Mouse (Mus musculus) midbrain, embryonic 14.5 days (tissue): ENCODE measurements at regions not wholly inside any gene's neighbourhood (a gene's known extent, or its start where the extent isn't known, plus 50 kb on each side); places are given as distances from the start of the nearest gene placed in this dataset.
A peak's percentile ranks its signal among the peaks of the same experiment; 100 is the strongest.
"Not testable (repeated sequence)": the region's sequence is repeated elsewhere in the genome, so short reads cannot be mapped to it uniquely, and the experiment has no call there.

Experiments used
- ATAC-seq: fragments of 200-750 bp; cut with Nextera tagmentation; 2 replicates; pipeline ENCODE4 v1.8.0; 2017; ENCODE audit warnings: moderate number of reproducible peaks, moderate library complexity; ENCODE audit not compliant: low FRiP score, low TSS enrichment
- DNase-seq: peaks from one replicate; pipeline ENCODE4 v3.0.0-alpha.2; 2015
- H3K27ac ChIP-seq: fragments of 300-500 bp; sonication (generic); replicated peaks from 2 replicates; pipeline ENCODE4 v1.5.1; 2014; ENCODE audit warnings: mild to moderate bottlenecking, low read depth, low read length, moderate library complexity
- H3K27me3 ChIP-seq: fragments of 300-500 bp; sonication (generic); 2 replicates; pipeline ENCODE4 v1.6.1; 2014; ENCODE audit warnings: low read length, control low read depth, mixed read lengths; ENCODE audit not compliant: control insufficient read depth, insufficient read depth
- H3K36me3 ChIP-seq: fragments of 300-500 bp; sonication (generic); 2 replicates; pipeline ENCODE4 v1.6.1; 2014; ENCODE audit warnings: low read length, control low read depth; ENCODE audit not compliant: control insufficient read depth, insufficient read depth
- H3K4me1 ChIP-seq: fragments of 300-500 bp; sonication (generic); 2 replicates; pipeline ENCODE4 v1.6.1; 2014; ENCODE audit warnings: mild to moderate bottlenecking, antibody characterized with exemption, low read length, control low read depth; ENCODE audit not compliant: control insufficient read depth, insufficient read depth
- H3K4me2 ChIP-seq: fragments of 300-500 bp; sonication (generic); 2 replicates; pipeline ENCODE4 v1.6.1; 2014; ENCODE audit warnings: mild to moderate bottlenecking, low read length, moderate library complexity
- H3K4me3 ChIP-seq: fragments of 300-500 bp; sonication (generic); replicated peaks from 2 replicates; pipeline ENCODE4 v1.5.1; 2014; ENCODE audit warnings: low read depth, low read length
- H3K9ac ChIP-seq: fragments of 300-500 bp; sonication (generic); replicated peaks from 2 replicates; pipeline ENCODE4 v1.6.1; 2014; ENCODE audit warnings: mild to moderate bottlenecking, low read length, moderate library complexity
- H3K9me3 ChIP-seq: fragments of 300-500 bp; sonication (generic); 2 replicates; pipeline ENCODE4 v1.6.1; 2016; ENCODE audit warnings: low read length, control low read depth, mixed read lengths; ENCODE audit not compliant: control insufficient read depth
- WGBS: fragments of 180-500 bp; shearing (Covaris S2); extraction: QIAGEN DNeasy Blood & Tissue Kit; methylation state at CpG from one replicate; pipeline ENCODE4 v1.1.7; 2014; 5-methylcytosine and 5-hydroxymethylcytosine counted together

GRCm38 (mm10) chr2:168393341-168393740, 111.8 kb upstream of the Kcng1 start:
- no peak overlapping the region for H3K4me3 ChIP-seq
- H3K9ac ChIP-seq = no peak overlapping the region
- peaks cover 8% of the 10 kb centered on the region for H3K4me1 ChIP-seq
- no peak overlapping the region for H3K27ac ChIP-seq
- ATAC-seq = no peak
- WGBS = 93% methylated on average over 18 of the region's 18 CpGs
- H3K36me3 ChIP-seq = no peaks in the 10 kb centered on the region
- no peak for DNase-seq
- no peak overlapping the region for H3K4me2 ChIP-seq
- no peaks in the 10 kb centered on the region for H3K27me3 ChIP-seq
- H3K9me3 ChIP-seq = no peaks in the 10 kb centered on the region

GRCm38 (mm10) chr2:168392171-168392570, 110.6 kb upstream of the Kcng1 start:
- not testable (repeated sequence) for H3K27ac ChIP-seq, H3K4me1 ChIP-seq, ATAC-seq, H3K9ac ChIP-seq, H3K9me3 ChIP-seq, H3K4me2 ChIP-seq, H3K36me3 ChIP-seq, H3K4me3 ChIP-seq, H3K27me3 ChIP-seq, DNase-seq
- WGBS = 92% methylated on average over 3 of the region's 3 CpGs

- DNase-seq (no peak), ATAC-seq (no peak)
- H3K9me3 ChIP-seq = peaks cover 10% of the 10 kb centered on the region; the same call in 1 of the 2 replicates
- WGBS = 83% methylated on average over 5 of the region's 5 CpGs
- no peak overlapping the region for H3K4me3 ChIP-seq
- H3K27me3 ChIP-seq = no peaks in the 10 kb centered on the region
- no peak overlapping the region for H3K27ac ChIP-seq
- H3K4me2 ChIP-seq = no peak overlapping the region
- H3K36me3 ChIP-seq = no peaks in the 10 kb centered on the region
- no peak overlapping the region for H3K9ac ChIP-seq
- H3K4me1 ChIP-seq = no peaks in the 10 kb centered on the region
Observed at GRCm38 (mm10) chr2:168380606-168381005, 99.1 kb upstream of the Kcng1 start.

GRCm38 (mm10) chr2:168372356-168372755, 90.8 kb upstream of the Kcng1 start:
- no peaks in the 10 kb centered on the region for H3K27me3 ChIP-seq
- no peak overlapping the region for H3K27ac ChIP-seq
- no peak for DNase-seq
- no peak for ATAC-seq
- H3K4me1 ChIP-seq = no peaks in the 10 kb centered on the region
- no peaks in the 10 kb centered on the region for H3K36me3 ChIP-seq
- no peak overlapping the region for H3K4me2 ChIP-seq
- 94% methylated on average over 5 of the region's 5 CpGs for WGBS
- H3K9me3 ChIP-seq = 0 out of 2 replicates have a peak, but pooled peaks cover 10% of the 10 kb centered on the region
- no peak overlapping the region for H3K9ac ChIP-seq
- no peak overlapping the region for H3K4me3 ChIP-seq

- Histone ChIP-seq H3K36me3 (no peaks in the 10 kb centered on the region), H3K4me3 (no peak overlapping the region), H3K4me1 (no peaks in the 10 kb centered on the region), H3K27ac (no peak overlapping the region), H3K27me3 (no peaks in the 10 kb centered on the region), H3K9me3 (0 out of 2 replicates have a peak, but pooled peaks cover 8% of the 10 kb centered on the region), H3K9ac (no peak overlapping the region), H3K4me2 (no peak overlapping the region)
- 64% methylated on average over 3 of the region's 3 CpGs for WGBS
- no peak for DNase-seq
- no peak for ATAC-seq
Observed at GRCm38 (mm10) chr2:168371245-168371644, 89.7 kb upstream of the Kcng1 start.

GRCm38 (mm10) chr2:168359200-168359599, 77.7 kb upstream of the Kcng1 start:
- WGBS = 71% methylated on average over 8 of the region's 8 CpGs
- H3K27ac ChIP-seq = no peak overlapping the region
- no peak overlapping the region for H3K9ac ChIP-seq
- ATAC-seq = no peak
- no peaks in the 10 kb centered on the region for H3K36me3 ChIP-seq
- H3K4me2 ChIP-seq = no peak overlapping the region
- H3K4me1 ChIP-seq = peaks cover 11% of the 10 kb centered on the region
- no peak overlapping the region for H3K4me3 ChIP-seq
- H3K9me3 ChIP-seq = no peaks in the 10 kb centered on the region
- no peak for DNase-seq
- no peaks in the 10 kb centered on the region for H3K27me3 ChIP-seq

GRCm38 (mm10) chr2:168358551-168358950, 77.0 kb upstream of the Kcng1 start:
- Histone ChIP-seq H3K27me3 (no peaks in the 10 kb centered on the region), H3K4me1 (peaks cover 17% of the 10 kb centered on the region), H3K4me2 (no peak overlapping the region), H3K36me3 (no peaks in the 10 kb centered on the region), H3K4me3 (no peak overlapping the region), H3K9me3 (no peaks in the 10 kb centered on the region), H3K9ac (no peak overlapping the region), H3K27ac (no peak overlapping the region)
- DNase-seq (no peak), ATAC-seq (no peak)
- 90% methylated on average over 6 of the region's 6 CpGs for WGBS

- no peak overlapping the region for H3K4me2 ChIP-seq
- no peak overlapping the region for H3K27ac ChIP-seq
- no peak for DNase-seq
- 82% methylated on average over 6 of the region's 6 CpGs for WGBS
- ATAC-seq = no peak
- H3K27me3 ChIP-seq = no peaks in the 10 kb centered on the region
- H3K36me3 ChIP-seq = no peaks in the 10 kb centered on the region
- no peak overlapping the region for H3K9ac ChIP-seq
- peaks cover 20% of the 10 kb centered on the region for H3K4me1 ChIP-seq
- H3K9me3 ChIP-seq = no peaks in the 10 kb centered on the region
- H3K4me3 ChIP-seq = no peak overlapping the region
Observed at GRCm38 (mm10) chr2:168357815-168358214, 76.3 kb upstream of the Kcng1 start.

GRCm38 (mm10) chr2:168354397-168354796, 72.9 kb upstream of the Kcng1 start:
- Histone ChIP-seq H3K9me3 (no peaks in the 10 kb centered on the region), H3K36me3 (no peaks in the 10 kb centered on the region), H3K9ac (no peak overlapping the region), H3K4me3 (no peak overlapping the region), H3K4me1 (peaks cover 20% of the 10 kb centered on the region), H3K4me2 (no peak overlapping the region), H3K27me3 (no peaks in the 10 kb centered on the region), H3K27ac (peak overlapping the region; percentile 61)
- 20% methylated on average over 10 of the region's 10 CpGs for WGBS
- DNase-seq = peak; percentile 67
- ATAC-seq = peak; percentile 70; the same call in 1 of the 2 replicates
